Mouse (Mus musculus): ENCODE results near the gene Rab9.
A peak's percentile ranks its signal among the peaks of the same experiment; 100 is the strongest.

The Rab9 gene

DNA sequence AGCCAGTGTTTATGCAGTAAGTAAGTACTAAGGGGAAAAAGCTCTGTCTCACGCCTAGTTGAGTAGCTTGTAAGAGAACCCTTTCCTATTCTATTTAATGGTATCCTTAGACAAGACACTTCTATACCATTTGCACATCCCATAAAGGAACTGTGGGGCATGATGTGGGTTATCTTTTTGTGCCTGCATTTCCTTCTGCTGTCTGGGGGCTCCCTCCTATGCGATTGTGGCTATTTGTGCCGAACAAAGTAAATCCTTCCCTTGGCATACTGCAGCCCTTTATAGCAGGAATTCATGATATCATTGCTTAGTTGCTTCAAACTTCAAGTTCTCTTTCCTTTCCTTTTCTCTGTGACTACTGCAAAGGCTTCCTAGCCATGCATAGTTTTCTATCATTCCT is 35.1 kb downstream of the Rab9 start:
- DNase-seq, result no peak

DNA sequence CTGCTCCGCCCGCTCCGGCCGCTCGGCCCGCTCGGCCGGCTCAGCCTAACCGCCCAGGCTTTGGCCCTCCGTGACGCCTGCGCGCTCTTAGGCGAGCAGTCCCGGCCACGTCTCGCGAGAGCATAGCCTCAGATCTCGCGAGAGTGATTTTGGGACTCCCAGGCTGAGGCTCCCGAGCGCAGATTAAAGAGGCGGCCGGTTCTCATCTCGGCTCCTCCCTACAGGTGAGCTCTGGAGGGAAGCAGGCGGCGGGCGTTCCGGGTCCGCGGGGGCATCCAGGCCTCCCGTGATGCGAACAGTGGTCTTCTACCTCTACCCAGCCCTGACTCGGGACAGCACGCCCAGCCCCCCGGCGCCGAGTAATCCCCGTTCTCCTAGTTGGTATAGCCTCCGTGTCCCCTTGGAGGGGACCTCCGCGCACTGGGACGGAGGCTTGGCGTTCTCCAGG is 39.0 kb downstream of the Rab9 start, which contains the start of gene Ofd1:
Gene Ofd1, minus strand, starts transcription at position 89 of the 448 bp plus-strand sequence.
- DNase-seq, result peak; percentile 92 to 94

DNA sequence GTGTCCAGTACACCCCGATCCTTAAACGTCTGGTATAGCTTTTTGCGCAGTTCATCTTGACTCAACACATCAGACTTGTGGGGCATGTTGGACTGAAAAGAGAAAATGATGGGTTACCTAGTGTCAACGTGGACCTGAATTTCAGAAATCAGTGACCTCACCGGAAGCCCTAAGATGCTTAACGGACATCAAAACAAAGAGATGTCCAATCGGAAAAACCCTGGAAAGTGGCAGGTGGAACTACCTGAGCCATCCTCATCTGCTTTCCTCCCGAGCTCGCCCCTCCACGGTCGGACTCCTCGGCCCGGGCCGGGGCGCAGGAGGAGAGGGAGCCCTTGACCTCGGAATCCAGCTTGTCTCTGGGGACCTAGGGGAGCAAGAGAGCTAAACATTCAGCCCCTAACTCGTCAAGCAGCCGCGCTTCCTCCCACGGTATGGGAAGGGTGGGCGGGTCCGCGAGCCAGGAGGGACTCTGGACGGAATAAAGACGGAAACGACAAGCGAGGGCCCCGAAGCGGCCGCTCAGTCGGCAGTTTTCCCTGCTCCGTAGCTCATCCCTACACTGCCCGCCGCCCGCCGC is 39.5 kb downstream of the Rab9 start, which contains the start of gene Trappc2:
Gene Trappc2, plus strand, starts transcription at position 539 of the 580 bp plus-strand sequence.
- peak in 1 of 2 experiments; percentile 1 for DNase-seq

DNA sequence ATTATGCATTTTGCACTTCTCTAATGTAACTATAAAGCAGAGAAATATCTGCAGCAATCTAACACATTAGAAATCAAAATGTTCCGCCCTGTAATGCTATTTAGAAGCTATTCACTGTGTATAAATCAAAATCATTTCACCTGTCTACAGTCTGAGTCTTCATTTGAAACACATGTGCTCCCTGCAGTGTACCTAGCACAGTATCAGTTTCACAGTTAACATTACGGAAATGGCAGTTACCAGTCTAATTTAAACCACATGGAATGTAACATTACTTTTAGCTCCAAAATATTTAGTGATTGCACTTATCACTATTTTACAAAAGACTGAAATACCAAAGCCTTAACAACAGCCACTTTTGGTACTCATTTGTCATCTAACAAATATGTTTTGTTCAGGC is 44.9 kb downstream of the Rab9 start:
- DNase-seq, result no peak

DNA sequence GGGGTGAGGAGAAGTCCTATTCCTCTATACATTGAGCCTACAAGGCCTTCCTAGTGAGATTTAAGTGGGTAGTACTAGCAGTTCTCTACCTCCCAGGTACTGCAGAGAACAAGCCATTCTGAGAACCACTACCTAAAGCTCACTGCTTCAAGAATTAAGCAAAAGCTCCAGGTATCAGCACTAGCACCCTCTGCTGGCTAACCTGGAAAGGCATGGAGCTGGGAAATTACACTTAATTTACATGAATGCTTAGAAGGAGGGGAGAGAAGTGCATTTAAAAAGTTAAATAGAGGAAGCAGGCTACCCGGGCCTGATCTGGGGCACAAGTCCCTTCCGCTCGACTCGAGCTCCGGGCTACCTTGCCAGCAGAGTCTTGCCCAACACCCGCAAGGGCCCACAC is 63.5 kb downstream of the Rab9 start:
- peak in 1 of 2 experiments; percentile 39 for DNase-seq

DNA sequence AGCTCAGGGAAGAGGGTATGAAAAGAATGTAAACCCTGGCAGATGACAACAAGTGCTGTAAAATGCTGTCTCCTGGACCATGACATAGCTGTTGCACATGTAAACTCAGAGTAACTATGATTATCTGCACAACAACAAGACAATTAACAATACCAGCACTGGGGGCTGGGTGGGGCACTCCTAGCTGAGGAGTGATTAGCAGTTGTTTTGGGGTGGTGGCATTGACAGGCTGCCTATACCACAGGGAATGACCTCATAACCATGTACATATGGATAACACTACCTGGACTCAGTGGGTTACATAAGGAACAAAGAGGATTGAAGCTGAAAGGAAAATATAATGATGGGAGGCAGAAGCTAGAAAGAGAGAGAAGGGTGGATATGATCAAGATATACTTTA is 71.8 kb downstream of the Rab9 start:
- no peak for DNase-seq

Data from kidney, postnatal 25 days (tissue).